Mouse (Mus musculus): ENCODE results near the gene Meis1.

Gene Meis1

DNA sequence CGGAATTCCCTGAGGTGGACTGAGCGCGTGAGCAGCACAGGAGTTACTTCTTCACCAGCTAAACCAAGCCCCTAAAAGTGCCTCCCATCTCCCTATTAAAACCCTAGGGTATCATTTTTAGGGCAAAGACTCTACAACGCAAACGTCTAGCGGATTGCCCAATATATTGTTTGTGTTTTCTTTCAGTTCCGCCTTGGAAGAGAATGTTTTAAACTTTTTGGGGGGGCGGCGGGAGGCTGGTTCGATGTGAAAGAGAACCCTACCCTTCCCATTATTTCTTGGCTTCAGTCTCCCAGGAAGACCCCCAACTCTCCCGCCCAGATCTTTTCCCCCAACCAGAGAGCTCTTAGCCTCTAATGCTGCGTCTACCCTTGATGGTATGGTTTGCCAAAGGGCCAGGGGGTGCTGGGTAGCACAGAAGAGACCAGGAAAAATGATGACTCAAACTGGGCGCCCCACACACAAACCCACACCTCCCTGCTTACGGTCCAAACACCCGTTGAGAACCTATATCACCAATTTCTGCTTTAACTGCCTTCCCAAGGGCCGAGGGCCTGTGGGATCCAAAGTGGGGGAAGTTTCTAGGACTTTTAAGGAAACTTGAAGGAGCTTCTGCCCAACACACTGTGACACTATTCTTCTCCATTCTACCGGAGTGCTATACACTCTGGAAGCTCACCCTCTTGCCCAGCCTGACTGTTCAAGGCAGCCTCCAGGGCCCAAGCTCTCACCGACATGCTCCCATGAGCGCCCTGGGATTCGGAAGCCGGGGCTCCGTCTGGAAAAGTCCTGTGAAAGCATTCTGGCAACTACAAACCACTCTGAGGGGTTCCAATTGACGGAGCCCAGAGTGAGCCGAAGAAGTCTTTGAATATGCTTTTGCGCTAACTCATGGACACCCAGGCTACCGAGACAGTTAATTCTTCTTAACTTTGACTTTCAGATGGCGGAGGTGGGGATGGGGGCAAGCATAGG is 142.6 kb downstream of the Meis1 start:
- DNase-seq (ENCODE audit: low read depth), result no peak

DNA sequence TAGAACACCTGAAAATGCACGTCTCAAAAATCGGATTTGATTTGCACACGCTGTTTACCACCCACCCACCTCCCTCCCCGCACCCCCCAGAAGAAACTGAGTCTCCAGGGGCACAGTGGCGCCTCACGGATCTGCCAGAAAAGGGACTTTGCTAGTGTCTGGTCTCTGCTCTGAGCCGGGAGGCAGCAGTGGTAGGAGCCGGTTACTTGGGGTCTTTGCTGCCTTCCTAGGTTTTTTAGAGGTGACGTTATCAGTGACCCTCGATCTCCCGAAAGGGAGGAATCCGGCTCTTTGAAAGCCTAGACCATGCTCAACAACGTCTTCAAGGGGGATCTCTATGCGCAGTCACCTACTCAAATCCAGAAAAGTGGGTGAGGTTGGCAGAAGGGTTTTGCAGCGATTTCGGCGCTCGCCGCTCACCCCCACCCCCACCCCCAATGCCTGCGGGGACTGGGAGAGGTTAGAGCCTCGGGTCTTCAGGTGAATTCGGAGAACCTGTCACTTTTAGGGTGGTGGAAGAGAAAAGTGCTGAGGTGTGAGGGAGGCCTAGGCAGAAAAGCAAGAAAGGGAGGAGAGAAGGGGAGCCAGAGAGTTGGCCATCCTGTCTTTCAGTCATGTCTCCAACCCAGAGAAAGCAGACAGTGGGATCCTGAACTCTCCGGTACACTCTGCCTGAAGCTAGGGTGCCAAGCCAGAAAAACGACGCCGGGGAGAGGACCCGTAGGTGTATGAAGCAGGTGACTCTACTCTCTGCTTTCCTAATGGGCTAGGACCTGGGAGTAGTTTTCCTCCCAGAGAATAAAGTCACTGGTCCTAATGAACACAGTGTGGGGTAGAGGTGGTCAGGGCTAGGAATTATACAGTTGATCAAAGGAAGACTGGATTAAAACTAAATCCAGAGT is 143.5 kb downstream of the Meis1 start:
- no peak for DNase-seq (ENCODE audit: low read depth)

DNA sequence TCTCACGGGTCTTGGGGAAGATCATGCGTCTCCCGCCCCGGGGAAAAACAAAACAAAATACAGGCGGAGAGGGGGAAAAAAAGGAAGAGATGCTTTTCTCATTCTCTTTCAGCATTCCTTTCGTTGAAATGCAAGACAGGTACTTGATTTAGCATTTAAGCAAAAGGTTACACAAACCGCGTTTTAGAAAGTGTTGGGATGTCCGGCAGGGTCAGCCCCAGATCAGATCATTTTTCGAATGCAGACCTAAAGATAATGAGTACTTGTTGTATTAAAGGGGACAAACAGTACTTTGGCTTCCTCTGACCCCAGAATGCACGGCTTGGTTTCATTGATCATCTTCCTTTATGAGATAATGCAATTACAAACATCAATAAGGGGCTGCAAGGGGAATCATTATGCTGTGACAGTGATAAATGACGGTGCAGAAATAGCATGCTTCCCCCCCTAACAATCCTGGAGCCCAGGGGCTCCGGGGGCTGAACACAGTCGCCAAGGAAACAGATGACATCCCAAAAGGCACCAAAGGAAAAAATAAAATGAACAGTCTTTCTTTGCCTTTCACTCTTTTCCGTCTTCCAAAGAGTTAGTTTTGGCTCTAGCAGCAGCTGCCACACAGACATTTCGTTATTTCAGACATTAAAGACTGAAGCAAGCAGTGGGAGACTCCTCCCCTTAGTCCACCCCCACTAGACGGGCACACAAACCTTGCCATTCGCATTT is 144.3 kb downstream of the Meis1 start:
- DNase-seq (ENCODE audit: low read depth), result no peak

DNA sequence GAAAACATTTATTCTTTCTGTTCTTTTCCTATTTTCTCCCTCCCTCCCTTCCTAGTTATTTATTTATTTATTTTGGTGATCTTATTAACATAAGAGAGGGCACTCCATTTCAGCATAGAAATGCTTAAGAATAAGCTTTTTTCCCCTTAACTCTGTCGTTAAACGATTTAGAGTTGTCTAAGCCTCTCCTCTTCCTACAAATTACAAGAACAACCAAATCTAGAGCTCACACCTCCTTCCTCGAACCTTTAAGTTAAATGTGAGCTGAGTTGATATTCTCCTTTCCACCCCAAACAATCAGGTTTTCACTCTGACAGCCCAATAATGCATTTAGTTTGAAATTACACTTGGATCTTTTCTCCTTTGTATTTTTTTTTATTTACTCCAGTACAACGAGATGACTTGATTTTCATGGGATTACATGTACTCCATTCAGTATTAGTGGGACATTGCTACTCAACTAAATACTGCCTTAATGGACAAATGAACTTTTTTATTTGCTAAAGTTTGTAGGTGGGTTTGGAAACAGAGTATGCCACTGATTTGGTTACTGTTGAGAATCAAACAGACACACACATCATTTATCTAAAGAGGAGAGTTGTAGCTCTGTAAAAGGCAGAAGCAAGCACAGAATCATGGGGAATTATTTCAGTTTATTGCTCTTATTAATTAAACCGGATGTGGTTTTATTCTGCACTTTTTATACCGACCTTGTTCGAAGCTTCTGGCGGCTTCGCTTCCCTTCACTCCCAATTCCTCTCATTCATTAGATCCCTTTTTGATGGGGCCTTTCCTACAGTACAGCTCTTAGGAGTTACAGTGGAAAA is 145.1 kb downstream of the Meis1 start:
- DNase-seq (ENCODE audit: low read depth), result no peak

DNA sequence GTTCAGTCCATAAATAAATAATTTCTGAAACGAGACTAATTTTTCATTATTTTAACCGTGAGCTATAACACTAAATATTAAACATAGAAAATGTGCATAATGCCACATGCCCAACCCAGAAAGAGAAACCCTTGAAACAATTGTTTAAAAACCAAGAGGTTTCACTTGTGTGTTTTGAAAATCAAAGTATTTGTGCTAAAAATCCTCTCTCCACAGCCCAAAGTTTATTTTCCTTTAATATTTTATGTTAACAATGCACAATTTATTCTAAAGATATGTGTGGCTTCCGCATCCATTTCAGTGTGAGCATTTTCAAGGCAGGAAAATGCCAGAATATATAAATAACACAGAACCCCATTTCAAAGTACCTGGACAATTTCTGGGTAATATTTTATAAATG is 146.0 kb downstream of the Meis1 start:
- no peak for DNase-seq (ENCODE audit: low read depth)

DNA sequence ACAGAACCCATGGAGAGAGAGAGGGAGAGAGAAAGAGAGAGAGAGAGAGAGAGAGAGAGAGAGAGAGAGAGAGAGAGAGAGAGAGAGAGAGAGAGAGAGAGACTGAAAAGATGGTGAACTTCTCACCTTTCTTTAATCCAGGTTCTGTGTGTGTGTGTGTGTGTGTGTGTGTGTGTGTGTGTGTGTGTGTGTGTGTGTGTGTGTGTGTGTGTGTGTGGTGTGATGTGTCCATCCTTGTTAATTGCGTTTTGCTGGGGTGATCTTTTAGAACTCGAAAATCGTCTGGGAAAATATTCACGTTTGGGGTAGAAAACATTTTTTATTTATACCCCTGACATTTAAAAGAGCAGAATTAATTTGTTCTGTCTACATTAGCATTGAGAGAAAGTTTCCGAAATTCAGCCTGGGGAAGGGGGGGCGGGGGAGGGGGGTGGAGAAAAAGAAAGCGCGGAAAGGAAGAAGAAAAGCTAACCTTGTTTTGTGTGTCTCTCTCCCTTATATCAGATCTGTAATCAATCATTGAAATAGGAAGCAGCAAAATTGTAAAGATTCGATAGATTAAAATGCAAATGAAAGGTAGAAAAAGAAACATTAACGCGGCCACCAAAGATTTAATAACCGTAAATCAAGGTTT is 146.6 kb downstream of the Meis1 start:
- no peak for DNase-seq (ENCODE audit: low read depth)

DNA sequence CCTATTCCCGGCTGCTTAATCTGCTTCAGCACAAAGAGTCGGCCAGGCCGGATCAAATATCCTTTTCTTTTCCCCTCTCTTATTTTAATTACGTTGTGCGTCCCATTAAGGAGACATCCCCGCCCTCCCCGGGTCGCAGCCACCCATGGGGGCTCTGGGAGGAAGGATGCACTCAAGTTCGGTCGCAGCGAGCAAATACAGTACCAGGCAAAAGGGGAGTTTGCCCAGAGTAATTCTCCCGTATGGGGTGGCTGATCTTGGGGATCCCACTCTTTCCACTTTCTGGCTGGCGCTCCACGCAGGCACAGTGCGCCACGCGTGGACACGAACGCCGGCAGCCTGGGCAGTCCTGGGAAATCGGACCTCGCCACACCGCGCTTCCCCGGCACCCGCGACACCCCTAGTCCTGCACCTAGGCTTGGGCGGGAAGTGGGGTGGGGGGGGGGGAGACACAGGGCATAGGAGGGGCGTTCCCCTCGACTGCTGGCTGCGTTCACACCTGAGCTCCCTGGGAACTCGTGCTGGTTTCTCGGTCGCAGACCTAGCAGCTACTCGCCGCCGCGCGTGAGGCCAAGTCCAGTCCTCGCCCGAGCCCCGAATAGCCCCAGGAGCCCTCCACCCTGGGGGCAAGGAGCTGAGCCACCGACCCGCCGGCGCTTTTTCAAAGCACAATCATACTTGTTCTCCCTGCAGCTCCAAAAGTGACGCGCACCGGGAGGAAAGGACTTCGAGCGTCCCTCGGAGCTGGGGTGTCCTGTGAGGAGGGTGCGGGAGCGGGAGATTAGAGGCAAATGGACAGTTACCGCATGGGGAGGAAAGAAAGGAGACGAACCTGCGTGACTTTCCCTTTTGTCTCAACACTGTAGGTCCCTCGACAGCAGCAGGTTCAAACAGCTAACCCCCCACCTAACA is 147.4 kb downstream of the Meis1 start:
- DNase-seq (ENCODE audit: low read depth), result no peak

DNA sequence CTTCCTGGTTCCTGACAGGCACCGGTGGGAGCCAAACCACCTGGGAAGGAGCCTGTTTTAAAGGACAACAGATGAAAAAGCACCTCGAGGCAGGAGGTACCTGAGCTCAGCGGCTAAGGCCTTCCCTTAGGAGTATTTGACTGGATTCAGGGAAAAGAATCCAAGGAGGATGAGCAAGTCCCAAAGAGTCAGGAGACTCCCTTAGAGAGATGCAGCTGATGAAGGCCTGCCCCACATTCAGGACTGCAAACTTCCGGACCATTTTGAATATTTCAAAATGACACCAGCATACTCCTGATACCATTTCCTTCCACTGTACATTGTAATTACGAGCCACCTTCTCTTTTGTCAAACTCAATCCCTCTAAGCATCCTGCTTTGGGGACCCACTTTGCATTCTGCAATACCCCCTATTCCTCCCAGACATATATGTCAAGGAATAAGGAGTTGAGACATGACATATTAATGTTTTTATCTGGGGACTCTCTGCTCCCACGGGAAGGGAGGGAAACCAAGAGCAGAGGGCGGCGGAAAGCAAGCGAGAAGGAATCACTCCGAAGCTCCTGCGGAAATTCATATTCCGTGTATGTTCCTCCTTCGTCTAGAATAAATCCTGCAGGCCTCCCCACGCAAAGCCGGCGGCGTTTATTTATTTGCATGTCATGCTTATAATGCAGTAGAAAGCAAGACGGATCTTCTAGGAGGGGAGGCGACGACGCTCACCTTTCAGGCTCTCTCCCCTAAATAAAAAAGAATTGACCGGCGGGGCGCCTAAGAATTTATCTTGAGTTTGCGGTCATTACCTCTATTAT is 148.5 kb downstream of the Meis1 start:
- no peak for DNase-seq (ENCODE audit: low read depth)

DNA sequence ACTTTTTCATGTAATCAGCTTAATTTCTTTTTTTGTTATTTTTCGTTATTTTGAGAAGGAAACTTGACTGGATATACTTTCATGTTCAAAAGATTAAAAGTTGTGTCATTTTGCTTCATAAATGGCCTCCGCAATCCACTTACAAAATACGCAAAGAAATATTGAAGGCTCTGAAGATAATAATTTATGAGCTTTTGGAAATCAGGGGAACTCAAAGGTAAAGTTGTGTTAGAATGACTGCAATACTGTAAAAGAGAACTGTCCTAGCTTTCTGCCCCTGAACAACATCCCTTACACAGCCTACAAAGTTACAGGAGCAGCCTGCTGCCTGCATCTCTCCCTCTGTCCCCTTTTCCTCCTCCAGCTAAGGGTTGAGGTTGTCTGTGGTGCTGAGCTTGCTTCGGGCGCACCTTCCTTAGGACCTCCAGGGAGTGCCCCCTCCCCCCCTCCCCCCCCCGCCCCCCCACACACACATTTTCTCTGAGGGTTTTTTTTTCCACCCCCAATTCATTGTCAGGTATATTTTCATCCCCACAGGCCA is 149.3 kb downstream of the Meis1 start:
- no peak for DNase-seq (ENCODE audit: low read depth)

DNA sequence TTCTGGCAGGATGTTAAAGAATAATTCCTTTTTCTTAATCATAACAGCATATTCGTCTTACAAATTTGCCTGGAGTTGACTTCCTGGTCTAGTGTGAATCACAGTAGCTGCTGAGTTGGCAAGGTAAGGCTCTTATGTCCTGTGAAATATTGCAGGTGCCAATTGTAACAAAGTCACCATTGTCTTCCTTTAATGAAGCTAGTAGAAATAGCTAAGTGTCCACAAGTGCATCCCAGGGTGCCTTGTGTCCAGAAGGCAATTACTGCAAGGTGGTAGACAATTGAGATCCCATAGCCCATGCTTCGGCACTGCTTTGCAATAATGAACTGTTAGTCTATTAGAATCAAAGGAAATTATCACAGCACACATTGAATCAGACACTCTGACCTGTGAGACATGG is 151.1 kb downstream of the Meis1 start:
- no peak for DNase-seq (ENCODE audit: low read depth)

DNA sequence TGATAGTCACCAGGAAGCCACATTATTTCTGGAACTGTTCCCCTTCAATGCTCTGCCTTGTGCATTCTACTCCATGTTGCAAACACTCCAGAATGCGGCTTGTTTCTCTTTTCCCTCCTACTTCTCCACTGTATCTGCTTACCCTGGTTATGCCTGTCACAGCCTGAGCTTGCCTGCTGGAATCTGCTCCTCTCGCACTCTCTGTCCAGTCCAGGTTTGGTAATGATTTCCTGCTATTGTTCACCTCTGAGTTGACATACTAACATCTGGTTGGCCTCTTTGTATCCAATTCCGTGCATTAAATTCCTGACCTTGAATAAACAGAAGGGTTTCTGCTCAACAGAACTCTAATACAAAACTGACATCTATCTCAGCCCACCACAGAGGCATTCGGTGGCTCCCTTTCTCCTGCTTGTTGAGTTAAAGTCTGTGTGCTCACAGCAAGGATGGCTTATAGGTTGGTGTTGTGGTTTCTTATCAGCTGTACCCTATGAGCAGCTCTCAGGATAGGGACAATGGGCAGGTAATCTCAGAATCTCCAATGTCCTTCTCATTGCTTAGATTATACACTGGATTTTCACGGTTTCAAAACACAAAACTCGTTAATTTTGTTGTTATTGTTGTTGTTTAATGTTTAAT is 152.5 kb downstream of the Meis1 start:
- DNase-seq (ENCODE audit: low read depth), result no peak

DNA sequence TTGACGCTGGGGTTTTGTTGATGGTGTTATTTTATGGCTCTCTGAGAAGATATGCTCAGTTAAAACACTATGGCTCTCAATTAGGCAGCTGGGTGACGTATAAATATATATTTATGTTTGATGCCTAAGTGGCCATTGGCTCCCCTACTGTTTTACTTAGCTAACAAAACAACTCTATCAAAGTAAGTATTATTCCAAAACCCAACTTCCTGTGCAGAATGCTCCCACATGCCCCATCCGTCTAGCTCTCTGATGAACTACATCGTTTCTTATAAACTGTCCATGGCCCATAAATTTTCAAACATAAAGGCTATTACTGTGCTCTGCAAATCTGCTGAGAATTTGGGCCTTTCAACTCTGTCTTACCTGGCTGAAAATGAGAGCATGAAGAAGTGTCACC is 168.0 kb downstream of the Meis1 start:
- no peak for DNase-seq (ENCODE audit: low read depth)

DNA sequence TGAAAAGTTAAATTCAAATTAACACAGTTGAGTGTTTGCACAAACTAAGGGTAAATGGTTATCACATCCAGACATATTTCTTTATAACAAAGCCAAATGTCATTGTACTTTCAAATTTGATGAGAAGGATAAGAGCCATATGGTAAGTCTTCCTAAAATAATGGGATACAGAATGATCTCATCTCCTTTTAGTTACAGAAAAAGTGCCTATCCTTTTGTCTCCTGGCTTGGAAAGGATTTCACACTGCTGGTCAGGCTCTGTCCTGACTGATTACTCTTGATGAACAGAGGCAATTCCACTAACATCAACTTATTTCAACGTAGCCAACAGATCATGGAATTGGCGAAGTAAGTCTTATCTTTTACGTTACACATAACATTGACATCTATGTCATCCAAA is 171.1 kb downstream of the Meis1 start:
- no peak for DNase-seq (ENCODE audit: low read depth)

DNA sequence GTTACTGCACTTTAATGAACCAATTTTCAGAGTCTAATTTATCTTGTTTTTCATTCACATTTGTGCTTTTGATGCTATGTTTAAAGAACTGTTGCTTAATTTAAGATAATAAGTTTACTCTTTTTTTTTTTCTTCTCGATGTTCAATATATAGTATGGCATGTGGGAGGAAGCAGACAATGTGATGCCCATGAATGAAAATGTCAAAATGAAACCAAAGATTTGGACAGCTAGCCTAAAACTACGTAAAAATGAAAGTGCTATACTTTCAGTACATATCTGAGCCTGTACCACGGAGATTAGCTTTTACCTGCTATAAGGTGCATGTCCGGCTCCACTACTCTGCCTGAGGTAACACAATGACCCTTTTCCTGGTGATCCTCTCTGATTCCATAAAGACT is 172.3 kb downstream of the Meis1 start:
- DNase-seq (ENCODE audit: low read depth), result no peak

DNA sequence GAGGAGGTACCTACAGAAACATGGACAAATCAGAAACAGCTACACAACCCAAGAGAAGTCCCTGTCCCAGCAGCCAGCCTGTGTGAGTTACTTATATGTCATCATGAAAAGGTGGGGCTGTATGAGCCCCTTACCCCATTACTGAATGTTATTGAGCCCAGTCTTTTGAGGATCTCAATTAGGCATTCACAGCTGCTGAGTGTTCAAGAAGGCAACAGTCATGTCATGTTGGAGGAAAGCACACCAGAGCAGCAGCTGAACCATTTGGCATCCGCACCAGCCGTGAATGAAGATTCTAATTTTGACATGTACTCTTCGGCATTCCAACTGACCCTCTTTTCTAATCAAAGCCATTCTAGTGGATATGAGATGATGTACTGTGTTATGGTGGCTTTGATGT is 172.9 kb downstream of the Meis1 start:
- DNase-seq (ENCODE audit: low read depth), result no peak

DNA sequence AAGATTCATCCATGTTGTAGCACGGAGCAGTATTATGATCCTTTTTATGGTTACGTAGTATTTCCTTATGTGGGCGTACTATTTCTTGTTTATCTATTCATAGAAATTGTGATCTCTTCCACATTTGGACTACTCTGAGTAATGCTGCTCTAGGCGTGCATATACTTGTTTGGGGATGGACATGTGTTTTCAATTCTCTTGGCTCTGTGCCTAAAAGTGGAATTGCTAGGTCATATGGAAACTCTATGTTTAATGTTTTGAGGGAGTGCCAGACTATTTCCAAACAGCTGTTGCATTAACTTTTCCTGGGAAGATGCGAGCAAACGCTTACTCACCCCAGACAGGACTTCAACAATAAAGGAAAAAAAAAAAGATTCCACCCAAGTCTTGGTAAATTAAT is 173.3 kb downstream of the Meis1 start:
- DNase-seq (ENCODE audit: low read depth), result no peak

DNA sequence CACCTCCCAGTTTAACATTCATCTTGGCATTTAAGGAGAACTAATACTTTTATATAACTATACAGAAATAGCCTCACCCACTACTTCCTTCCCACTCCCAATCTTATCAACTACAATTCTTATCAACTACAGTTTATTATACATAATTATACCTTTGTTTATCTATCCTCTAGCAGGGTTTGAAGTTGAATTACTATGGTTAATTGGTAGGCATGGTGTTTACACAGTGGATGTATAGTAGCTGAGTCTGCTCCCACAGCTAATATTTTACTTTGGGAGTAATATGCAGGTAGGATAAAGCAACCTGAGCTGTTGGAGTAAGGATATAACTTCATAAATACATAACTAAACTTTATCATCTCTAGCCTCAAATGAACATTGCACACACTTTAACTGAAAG is 188.7 kb downstream of the Meis1 start:
- no peak for DNase-seq (ENCODE audit: low read depth)

All from c-Kit-positive CD71-negative TER-119-negative erythroid progenitor cells, embryonic 14.5 days (primary cell).